Mouse (Mus musculus): ENCODE measurements around the gene Slc16a11. TPM values are rescaled to one million over a fixed set of nuclear protein-coding genes. Genes with fewer than 3 reads are reported as not detected.

Slc16a11 gene
- total RNA-seq, 4 experiments from 2014 or later, result 32.3 to 43.4 (median 36.5) TPM

- DNase-seq (ENCODE audit: low spot score in 2 of 2), result no peak
Measured at GRCm38 (mm10) chr11:70225798-70226601, 13.4 kb downstream of the Slc16a11 start.

GRCm38 (mm10) chr11:70226602-70226890, 14.0 kb downstream of the Slc16a11 start:
- DNase-seq (ENCODE audit: low spot score in 2 of 2), result no peak

GRCm38 (mm10) chr11:70227126-70227525, 14.6 kb downstream of the Slc16a11 start:
- peak in 1 of 2 experiments; percentile 43 for DNase-seq (ENCODE audit: low spot score in 2 of 2)

- DNase-seq (ENCODE audit: low spot score in 2 of 2), result no peak
Measured at GRCm38 (mm10) chr11:70227661-70228245, 15.2 kb downstream of the Slc16a11 start.

GRCm38 (mm10) chr11:70228828-70229227, 16.3 kb downstream of the Slc16a11 start:
- DNase-seq (ENCODE audit: low spot score in 2 of 2), result peak in 1 of 2 experiments; percentile 62

- no peak for DNase-seq (ENCODE audit: low spot score in 2 of 2)
Measured at GRCm38 (mm10) chr11:70229260-70230010, 16.9 kb downstream of the Slc16a11 start, which contains the start of gene Bcl6b. Gene Bcl6b (minus strand): TSS chr11:70229798.

GRCm38 (mm10) chr11:70230239-70230727, 17.7 kb downstream of the Slc16a11 start:
- DNase-seq (ENCODE audit: low spot score in 2 of 2), result peak in 1 of 2 experiments; percentile 34

GRCm38 (mm10) chr11:70232546-70232945, 20.0 kb downstream of the Slc16a11 start:
- DNase-seq (ENCODE audit: low spot score in 2 of 2), result peak in 1 of 2 experiments; percentile 44

GRCm38 (mm10) chr11:70233016-70233415, 20.5 kb downstream of the Slc16a11 start:
- DNase-seq (ENCODE audit: low spot score in 2 of 2), result no peak

- DNase-seq (ENCODE audit: low spot score in 2 of 2), result no peak
Measured at GRCm38 (mm10) chr11:70234037-70234436, 21.5 kb downstream of the Slc16a11 start.

- no peak for DNase-seq (ENCODE audit: low spot score in 2 of 2)
Measured at GRCm38 (mm10) chr11:70234497-70234896, 21.9 kb downstream of the Slc16a11 start.

- no peak for DNase-seq (ENCODE audit: low spot score in 2 of 2)
Measured at GRCm38 (mm10) chr11:70235254-70235900, 22.8 kb downstream of the Slc16a11 start.

- DNase-seq (ENCODE audit: low spot score in 2 of 2), result no peak
Measured at GRCm38 (mm10) chr11:70236717-70237116, 24.2 kb downstream of the Slc16a11 start.

- peak; percentile 96 for DNase-seq (ENCODE audit: low spot score in 2 of 2)
Measured at GRCm38 (mm10) chr11:70237457-70238167, 25.1 kb downstream of the Slc16a11 start, which contains the start of gene 0610010K14Rik. Gene 0610010K14Rik (minus strand): TSS chr11:70237914.

GRCm38 (mm10) chr11:70238591-70239440, 26.3 kb downstream of the Slc16a11 start:
- no peak for DNase-seq (ENCODE audit: low spot score in 2 of 2)

GRCm38 (mm10) chr11:70239541-70240279, 27.2 kb downstream of the Slc16a11 start, which contains the start of the genes Gm21988 and Rnasek:
Gene Gm21988 (minus strand): TSS chr11:70239830.
Gene Rnasek (minus strand): TSS chr11:70239842.
- peak; percentile 81 to 86 for DNase-seq (ENCODE audit: low spot score in 2 of 2)

GRCm38 (mm10) chr11:70242591-70242990, 30.0 kb downstream of the Slc16a11 start:
- no peak for DNase-seq (ENCODE audit: low spot score in 2 of 2)

GRCm38 (mm10) chr11:70247136-70247845, 34.7 kb downstream of the Slc16a11 start:
- DNase-seq (ENCODE audit: low spot score in 2 of 2), result no peak
